Mouse (Mus musculus) stomach, embryonic 14.5 days (tissue): ENCODE results near the gene Cnp. TPM values are rescaled to one million over a fixed set of nuclear protein-coding genes. Genes with fewer than 3 reads are reported as not detected.

Experiments
- ATAC-seq: fragments of 200-750 bp; cut with Nextera tagmentation; 2 replicates; pipeline ENCODE4 v1.8.0; 2017; ENCODE audit warnings: low read depth, moderate TSS enrichment; ENCODE audit not compliant: insufficient number of reproducible peaks, insufficient read depth, low FRiP score
- H3K27ac ChIP-seq: fragments of 300-500 bp; sonication (generic); 2 replicates; pipeline ENCODE4 v1.5.1; 2014; ENCODE audit warnings: mild to moderate bottlenecking, low read length, moderate library complexity, mixed read lengths
- H3K27me3 ChIP-seq: fragments of 300-500 bp; sonication (generic); 2 replicates; pipeline ENCODE4 v1.6.1; 2014; ENCODE audit warnings: low read length, control low read depth, mixed read lengths; ENCODE audit not compliant: control insufficient read depth, insufficient read depth
- H3K36me3 ChIP-seq: fragments of 300-500 bp; sonication (generic); 2 replicates; pipeline ENCODE4 v1.6.1; 2014; ENCODE audit warnings: mild to moderate bottlenecking, control low read depth, low read length, moderate library complexity, mixed read lengths; ENCODE audit not compliant: control insufficient read depth, insufficient read depth
- H3K4me1 ChIP-seq: fragments of 300-500 bp; sonication (generic); 2 replicates; pipeline ENCODE4 v1.6.1; 2014; ENCODE audit warnings: low read length, control low read depth, mixed read lengths; ENCODE audit not compliant: control insufficient read depth, insufficient read depth
- H3K4me2 ChIP-seq: fragments of 300-500 bp; sonication (generic); replicated peaks from 2 replicates; pipeline ENCODE4 v1.6.1; 2014; ENCODE audit warnings: low read depth, low read length, control low read depth
- H3K4me3 ChIP-seq: fragments of 300-500 bp; sonication (generic); 2 replicates; pipeline ENCODE4 v1.5.1; 2014; ENCODE audit warnings: low read depth, low read length, control low read depth
- H3K9ac ChIP-seq: fragments of 300-500 bp; sonication (generic); replicated peaks from 2 replicates; pipeline ENCODE4 v1.6.1; 2014; ENCODE audit warnings: low read depth, mild to moderate bottlenecking, control low read depth, low read length, moderate library complexity, mixed read lengths
- H3K9me3 ChIP-seq: fragments of 300-500 bp; sonication (generic); 2 replicates; pipeline ENCODE4 v1.6.1; 2016; ENCODE audit warnings: low read depth, low read length, control low read depth; ENCODE audit not compliant: control insufficient read depth
- WGBS: fragments of 180-500 bp; shearing (Covaris S2); extraction: QIAGEN DNeasy Blood & Tissue Kit; methylation state at CpG from one replicate; pipeline ENCODE4 v1.1.7; 2014; 5-methylcytosine and 5-hydroxymethylcytosine counted together
- polyA plus RNA-seq: library from polyadenylated mRNA; unstranded; fragments of >200 nt; fragmentation: Nextera tagmentation; extraction: Ambion mirVana; gene quantifications from 2 replicates; pipeline ENCODE4 v1.2.1, GENCODE M21; 2014

Gene Cnp
- polyA plus RNA-seq, result 35.9 TPM in 2 replicates

DNA sequence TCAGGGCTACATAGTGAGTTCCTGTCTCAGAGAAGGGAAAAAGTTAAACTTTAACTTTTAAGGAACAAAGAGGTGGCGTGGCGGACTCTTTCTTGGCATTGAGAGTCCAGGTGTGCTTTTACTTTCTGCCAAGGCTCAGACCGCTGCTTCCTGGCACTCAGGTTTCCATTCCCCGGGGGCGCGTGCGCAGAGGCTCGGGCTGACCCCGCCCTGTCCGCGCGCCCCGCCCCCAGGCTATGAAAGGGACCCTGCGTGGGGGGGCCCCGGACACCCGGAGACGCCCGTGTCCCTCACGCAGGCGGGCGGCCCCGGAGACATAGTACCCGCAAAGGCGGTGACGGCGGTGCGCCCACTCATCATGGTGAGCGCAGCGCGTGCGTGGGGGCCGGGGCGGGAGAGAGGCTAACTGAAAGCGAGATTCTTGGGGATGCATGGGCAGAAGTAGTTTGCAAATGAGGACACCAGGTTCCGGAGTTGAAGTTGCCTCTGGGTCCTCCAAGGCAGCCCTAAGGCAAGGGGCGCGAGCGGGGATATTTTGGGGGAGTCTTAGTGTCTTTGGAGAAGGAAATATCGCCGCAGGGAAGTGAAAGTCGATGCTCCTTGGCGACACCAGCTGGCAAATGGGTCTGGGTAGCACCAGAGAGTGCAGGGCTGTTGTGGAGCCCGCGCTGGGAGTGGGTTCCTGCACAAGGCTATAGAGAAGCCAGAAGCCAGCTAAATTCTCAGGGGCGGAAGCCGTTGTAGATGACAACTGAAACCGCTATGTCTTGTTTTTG, at the start of gene Cnp:
Cnp (plus strand) TSS at position 197 of the 776 bp plus-strand sequence.
- peaks cover 9% of the 10 kb centered on the region; the same call in 1 of the 2 replicates for H3K36me3 ChIP-seq
- H3K4me2 ChIP-seq, result peak within 1 kb of the TSS; percentile 72
- WGBS, result 2% methylated on average over 47 of the region's 47 CpGs
- no peaks in the 10 kb centered on the region for H3K9me3 ChIP-seq
- ATAC-seq, result peak; percentile 59
- H3K9ac ChIP-seq, result peak within 1 kb of the TSS; percentile 40
- no peaks in the 10 kb centered on the region; the same call in 1 of the 2 replicates for H3K27me3 ChIP-seq
- H3K27ac ChIP-seq, result peak within 1 kb of the TSS; percentile 71; the same call in 1 of the 2 replicates
- peaks cover 4% of the 10 kb centered on the region; the same call in 1 of the 2 replicates for H3K4me1 ChIP-seq
- peak within 1 kb of the TSS; percentile 68 for H3K4me3 ChIP-seq

DNA sequence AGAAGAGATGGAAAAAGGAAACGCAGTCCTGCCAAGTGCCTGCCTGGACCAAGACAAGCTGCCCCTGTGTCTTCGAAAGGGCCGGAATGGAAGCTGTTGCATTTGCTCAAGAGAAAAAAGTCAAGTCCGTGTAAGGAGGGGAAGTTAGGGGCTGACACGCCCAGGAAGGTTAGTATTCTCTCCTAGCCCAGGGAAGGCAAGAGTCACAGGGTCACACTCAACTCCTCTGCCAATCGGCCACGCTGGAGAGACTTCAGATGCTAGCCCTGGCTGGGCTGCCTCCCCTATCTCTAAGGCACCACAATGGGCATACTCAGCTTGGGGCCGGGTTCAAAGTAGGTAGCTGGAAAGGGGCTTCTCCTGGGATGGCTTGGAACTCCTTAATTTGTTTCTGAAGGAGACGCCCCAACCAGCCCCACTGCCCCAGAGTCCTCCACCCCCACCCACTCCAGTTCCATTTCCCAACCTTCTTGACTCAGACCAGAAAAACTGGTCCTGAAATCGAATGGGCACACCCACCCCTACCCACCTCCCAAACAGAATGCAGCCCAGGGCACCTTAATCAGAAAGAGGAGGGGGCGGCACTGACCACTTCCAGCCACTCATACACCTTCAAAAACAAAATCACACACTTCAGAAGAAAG, 49.6 kb upstream of the Cnp start:
- H3K4me2 ChIP-seq, result peak overlapping the region; percentile 84
- peak overlapping the region; percentile 26; the same call in 1 of the 2 replicates for H3K9ac ChIP-seq
- H3K27ac ChIP-seq, result peak overlapping the region; percentile 23; the same call in 1 of the 2 replicates
- WGBS, result 40% methylated on average over 11 of the region's 11 CpGs
- no peaks in the 10 kb centered on the region for H3K27me3 ChIP-seq
- ATAC-seq, result no peak
- peak overlapping the region; percentile 62 for H3K4me3 ChIP-seq
- H3K9me3 ChIP-seq, result no peaks in the 10 kb centered on the region
- H3K36me3 ChIP-seq, result peaks cover 34% of the 10 kb centered on the region
- H3K4me1 ChIP-seq, result peaks cover 29% of the 10 kb centered on the region; the same call in 1 of the 2 replicates

- H3K27ac ChIP-seq, result 0 out of 2 replicates have a peak overlapping the region, but pooled peaks have one; percentile 18
Measured at GRCm38 (mm10) chr11:100526052-100526816, 48.5 kb upstream of the Cnp start.

DNA sequence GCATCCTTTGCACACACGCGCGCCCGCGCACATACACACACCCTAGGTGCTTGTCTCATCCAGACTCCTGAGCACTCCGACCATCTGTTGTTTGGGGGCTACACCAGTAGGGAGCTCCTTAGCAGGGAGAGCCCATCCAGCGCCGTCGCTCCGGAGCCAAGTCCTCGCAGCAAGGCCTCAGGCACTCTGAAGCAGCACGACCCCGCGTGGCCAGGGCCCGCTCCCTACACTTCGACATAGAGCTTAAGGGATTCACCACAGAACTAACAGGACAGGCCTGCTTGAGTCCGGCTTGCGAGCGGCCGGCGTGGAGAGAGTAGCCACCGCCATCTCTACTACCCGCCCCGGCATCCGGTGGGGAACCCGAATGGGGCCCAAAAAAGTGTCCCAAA, 47.6 kb upstream of the Cnp start:
- peak; percentile 24; the same call in 1 of the 2 replicates for ATAC-seq
- Histone ChIP-seq H3K4me3 (peak overlapping the region; percentile 62), H3K4me1 (peaks cover 29% of the 10 kb centered on the region; the same call in 1 of the 2 replicates), H3K36me3 (peaks cover 16% of the 10 kb centered on the region), H3K9ac (peak overlapping the region; percentile 84), H3K9me3 (no peaks in the 10 kb centered on the region), H3K27me3 (no peaks in the 10 kb centered on the region), H3K4me2 (peak overlapping the region; percentile 84), H3K27ac (peak overlapping the region; percentile 88)
- under 1% methylated on average over 26 of the region's 26 CpGs for WGBS

More at GRCm38 (mm10) chr11:100526052-100526816, 48.5 kb upstream of the Cnp start:
- Histone ChIP-seq H3K36me3 (peaks cover 24% of the 10 kb centered on the region), H3K9me3 (no peaks in the 10 kb centered on the region), H3K4me2 (peak overlapping the region; percentile 84), H3K4me1 (peaks cover 29% of the 10 kb centered on the region; the same call in 1 of the 2 replicates), H3K9ac (peak overlapping the region; percentile 84), H3K27me3 (no peaks in the 10 kb centered on the region), H3K4me3 (peak overlapping the region; percentile 62)
- 8% methylated on average over 15 of the region's 15 CpGs for WGBS
- ATAC-seq, result no peak

- peak; percentile 98 for ATAC-seq
- WGBS, result under 1% methylated on average over 54 of the region's 54 CpGs
Measured at GRCm38 (mm10) chr11:100527458-100528374, 47.0 kb upstream of the Cnp start, which contains the start of gene Acly. TSS of gene Acly (minus strand) at chr11:100528000.

GRCm38 (mm10) chr11:100528375-100529165, 46.1 kb upstream of the Cnp start:
- H3K27ac ChIP-seq, result peak overlapping the region; percentile 78

More at GRCm38 (mm10) chr11:100527458-100528374, 47.0 kb upstream of the Cnp start, which contains the start of gene Acly:
- Histone ChIP-seq H3K9ac (peak within 1 kb of the TSS; percentile 84), H3K36me3 (peaks cover 10% of the 10 kb centered on the region), H3K4me1 (peaks cover 29% of the 10 kb centered on the region; the same call in 1 of the 2 replicates), H3K9me3 (no peaks in the 10 kb centered on the region), H3K27ac (peak within 1 kb of the TSS; percentile 88), H3K4me3 (peak within 1 kb of the TSS; percentile 62), H3K27me3 (no peaks in the 10 kb centered on the region), H3K4me2 (peak within 1 kb of the TSS; percentile 84)

GRCm38 (mm10) chr11:100533871-100534270, 40.8 kb upstream of the Cnp start:
- H3K4me1 ChIP-seq, result no peaks in the 10 kb centered on the region
- WGBS, result 86% methylated on average over 6 of the region's 6 CpGs
- H3K27ac ChIP-seq, result no peak overlapping the region
- no peaks in the 10 kb centered on the region for H3K36me3 ChIP-seq
- no peak for ATAC-seq
- no peaks in the 10 kb centered on the region for H3K9me3 ChIP-seq
- no peak overlapping the region for H3K9ac ChIP-seq
- no peak overlapping the region for H3K4me3 ChIP-seq
- H3K4me2 ChIP-seq, result no peak overlapping the region
- H3K27me3 ChIP-seq, result no peaks in the 10 kb centered on the region

More at GRCm38 (mm10) chr11:100528375-100529165, 46.1 kb upstream of the Cnp start:
- Histone ChIP-seq H3K4me2 (peak overlapping the region; percentile 64), H3K4me3 (peak overlapping the region; percentile 62), H3K36me3 (0 out of 2 replicates have a peak, but pooled peaks cover 2% of the 10 kb centered on the region), H3K4me1 (peaks cover 29% of the 10 kb centered on the region; the same call in 1 of the 2 replicates), H3K9ac (peak overlapping the region; percentile 45; the same call in 1 of the 2 replicates), H3K27me3 (no peaks in the 10 kb centered on the region), H3K9me3 (no peaks in the 10 kb centered on the region)
- 21% methylated on average over 19 of the region's 19 CpGs for WGBS
- no peak for ATAC-seq
